Mouse (Mus musculus): ENCODE data around the gene Kdm5c. TPM values are rescaled to one million over a fixed set of nuclear protein-coding genes. Genes with fewer than 3 reads are reported as not detected.

Gene Kdm5c
- polyA plus RNA-seq, 1 experiment from 2014 or later = 27.3 TPM

DNA sequence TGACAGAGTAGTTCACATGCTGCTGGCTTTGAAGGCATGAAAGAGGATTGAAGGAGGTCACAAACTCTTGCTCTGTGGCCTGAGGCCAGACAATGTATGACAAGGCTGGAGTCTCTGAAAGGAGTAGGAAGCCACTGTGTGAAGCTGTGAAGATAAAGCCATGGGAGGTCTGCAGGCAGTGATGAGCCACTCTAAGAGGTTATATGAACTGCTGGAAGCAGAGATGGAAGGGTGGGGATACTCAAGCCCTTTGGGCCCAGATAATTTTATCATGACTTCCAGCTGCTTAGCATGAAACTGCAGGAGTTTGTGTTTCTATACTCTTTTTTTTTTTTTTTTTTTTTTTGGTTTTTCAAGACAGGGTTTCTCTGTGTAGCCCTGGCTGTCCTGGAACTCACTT lies 74.6 kb downstream of the Kdm5c start:
- Histone ChIP-seq H3K9me3 (replicated peaks) (no peaks in the 10 kb centered on the region), H3K4me1 (no peaks in the 10 kb centered on the region), H3K36me3 (no peaks in the 10 kb centered on the region), H3K4me3 (replicated peaks) (no peak overlapping the region), H3K4me2 (no peak overlapping the region), H3K9ac (replicated peaks) (no peak overlapping the region), H3K27ac (replicated peaks) (no peak overlapping the region), H3K27me3 (replicated peaks) (peaks cover 22% of the 10 kb centered on the region)
- ATAC-seq (ENCODE audit: low FRiP score) = no peak

DNA sequence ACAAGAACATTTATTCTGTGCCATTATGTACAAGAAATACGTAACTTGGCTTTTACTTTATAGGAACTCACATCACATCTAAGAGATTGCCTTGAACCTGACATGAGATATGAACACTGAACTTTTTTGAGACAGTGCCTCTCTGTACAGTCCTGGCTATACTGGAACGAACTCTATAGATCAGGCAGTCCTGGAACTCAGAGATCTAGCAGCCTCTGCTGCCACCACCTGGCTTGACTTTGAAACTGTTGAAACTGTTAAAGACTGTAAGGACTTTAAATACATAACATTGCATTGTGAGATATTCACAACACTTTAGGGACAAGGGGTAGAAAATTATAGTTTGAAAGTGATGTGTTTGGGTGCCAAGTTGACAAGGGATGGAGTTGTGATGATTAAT lies 75.1 kb downstream of the Kdm5c start:
- no peak for ATAC-seq (ENCODE audit: low FRiP score)
- Histone ChIP-seq H3K9me3 (replicated peaks) (no peaks in the 10 kb centered on the region), H3K27ac (replicated peaks) (no peak overlapping the region), H3K27me3 (replicated peaks) (peaks cover 22% of the 10 kb centered on the region), H3K9ac (replicated peaks) (no peak overlapping the region), H3K4me3 (replicated peaks) (no peak overlapping the region), H3K4me2 (no peak overlapping the region), H3K36me3 (no peaks in the 10 kb centered on the region), H3K4me1 (no peaks in the 10 kb centered on the region)
- 56% methylated on average over 2 of the region's 2 CpGs for WGBS

DNA sequence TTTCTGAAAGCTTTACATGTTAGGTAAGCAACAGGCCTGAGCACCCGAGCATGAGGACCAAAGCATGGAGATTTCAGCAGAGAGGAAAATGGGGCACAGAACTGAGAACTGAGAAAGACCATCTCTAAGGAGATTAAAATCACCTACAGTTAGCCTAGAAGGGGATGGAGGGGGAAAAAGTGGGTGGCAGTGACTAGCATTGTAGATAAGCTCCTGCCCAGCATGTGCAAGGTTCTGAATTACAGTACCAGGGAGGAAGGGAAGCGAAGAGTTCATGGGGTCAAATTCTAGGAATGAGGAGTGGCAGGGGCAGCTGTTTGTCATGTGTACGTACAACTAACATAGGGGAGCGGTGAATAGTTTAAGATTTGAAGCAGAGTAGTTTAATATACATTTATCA lies 87.7 kb downstream of the Kdm5c start:
- Histone ChIP-seq H3K9ac (replicated peaks) (no peak overlapping the region), H3K4me1 (no peaks in the 10 kb centered on the region), H3K27ac (replicated peaks) (no peak overlapping the region), H3K36me3 (no peaks in the 10 kb centered on the region), H3K9me3 (replicated peaks) (no peaks in the 10 kb centered on the region), H3K4me2 (no peak overlapping the region), H3K27me3 (replicated peaks) (peaks cover 14% of the 10 kb centered on the region; the same call in 1 of the 2 replicates), H3K4me3 (replicated peaks) (no peak overlapping the region)
- 93% methylated on average over 4 of the region's 4 CpGs for WGBS
- no peak for ATAC-seq (ENCODE audit: low FRiP score)

- Histone ChIP-seq H3K27me3 (replicated peaks) (peaks cover 18% of the 10 kb centered on the region), H3K4me2 (no peak overlapping the region), H3K27ac (replicated peaks) (no peak overlapping the region), H3K9ac (replicated peaks) (no peak overlapping the region), H3K36me3 (no peaks in the 10 kb centered on the region), H3K4me3 (replicated peaks) (no peak overlapping the region), H3K4me1 (peaks cover 10% of the 10 kb centered on the region), H3K9me3 (replicated peaks) (no peaks in the 10 kb centered on the region)
- WGBS = 53% methylated on average over 2 of the region's 2 CpGs
- ATAC-seq (ENCODE audit: low FRiP score) = no peak
Measured at GRCm38 (mm10) chrX:152322776-152323175, 90.0 kb downstream of the Kdm5c start.

DNA sequence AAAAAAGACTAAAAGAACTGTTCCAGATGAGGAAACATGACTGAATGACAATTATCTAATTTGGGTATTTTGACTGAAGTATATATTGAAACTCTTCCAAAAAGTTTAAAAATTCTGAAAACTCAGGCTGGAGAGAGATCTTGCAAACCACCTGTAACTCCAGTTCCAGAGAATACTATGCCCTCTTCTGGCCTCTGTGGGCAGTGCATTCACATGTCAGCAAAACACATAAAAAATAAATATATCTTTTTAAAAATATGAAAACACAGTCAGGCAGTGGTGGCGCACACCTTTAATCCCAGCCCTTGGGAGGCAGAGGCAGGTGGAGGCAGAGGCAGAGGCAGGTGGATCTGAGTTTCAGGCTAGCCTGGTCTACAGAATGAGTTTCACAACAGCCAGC lies 90.8 kb downstream of the Kdm5c start:
- no peak overlapping the region for H3K4me3 ChIP-seq (replicated peaks)
- no peak overlapping the region for H3K4me2 ChIP-seq
- no peaks in the 10 kb centered on the region for H3K36me3 ChIP-seq
- H3K27me3 ChIP-seq (replicated peaks) = peaks cover 23% of the 10 kb centered on the region
- H3K9ac ChIP-seq (replicated peaks) = no peak overlapping the region
- 100% methylated on average over 1 of the region's 1 CpGs for WGBS
- no peak for ATAC-seq (ENCODE audit: low FRiP score)
- H3K27ac ChIP-seq (replicated peaks) = no peak overlapping the region
- H3K4me1 ChIP-seq = peaks cover 11% of the 10 kb centered on the region
- H3K9me3 ChIP-seq (replicated peaks) = no peaks in the 10 kb centered on the region

Other genes starting within 250 kb of the Kdm5c start
- gene Hsd17b10, start 231.2 kb upstream of the Kdm5c start, polyA plus RNA-seq (2015; fragmentation: Nextera tagmentation; extraction: Ambion mirVana) = 123 and 138 TPM in 2 replicates
- gene Ribc1, start 216.7 kb upstream of the Kdm5c start, polyA plus RNA-seq (2015; fragmentation: Nextera tagmentation; extraction: Ambion mirVana) = 1.4 and 1.8 TPM in 2 replicates
- 69.5 and 81.5 TPM in 2 replicates for gene Smc1a, start 216.6 kb upstream of the Kdm5c start, polyA plus RNA-seq (2015; fragmentation: Nextera tagmentation; extraction: Ambion mirVana)
- 7.0 and 9.2 TPM in 2 replicates for gene Iqsec2, start 88.8 kb upstream of the Kdm5c start, polyA plus RNA-seq (2015; fragmentation: Nextera tagmentation; extraction: Ambion mirVana)
- 30.0 and 32.4 TPM in 2 replicates for gene Kantr, start 94.5 kb downstream of the Kdm5c start, polyA plus RNA-seq (2015; fragmentation: Nextera tagmentation; extraction: Ambion mirVana)
- gene Tspyl2, start 109.4 kb downstream of the Kdm5c start, polyA plus RNA-seq (2015; fragmentation: Nextera tagmentation; extraction: Ambion mirVana) = 56.9 and 71.6 TPM in 2 replicates
- 8.4 and 8.5 TPM in 2 replicates for gene Gpr173, start 135.7 kb downstream of the Kdm5c start, polyA plus RNA-seq (2015; fragmentation: Nextera tagmentation; extraction: Ambion mirVana)